Mouse (Mus musculus): ENCODE measurements around the gene Plekho1.

GRCm38 (mm10) chr3:95988969-95989368, 6.8 kb downstream of the Plekho1 start:
- no peak for TF ChIP-seq CTCF (IDR thresholded peaks at IDR 0.05)
- TF ChIP-seq EP300 (IDR thresholded peaks at IDR 0.05) = no peak
